Mouse (Mus musculus): Measurements from ENCODE around the gene Bdkrb1.

DNA sequence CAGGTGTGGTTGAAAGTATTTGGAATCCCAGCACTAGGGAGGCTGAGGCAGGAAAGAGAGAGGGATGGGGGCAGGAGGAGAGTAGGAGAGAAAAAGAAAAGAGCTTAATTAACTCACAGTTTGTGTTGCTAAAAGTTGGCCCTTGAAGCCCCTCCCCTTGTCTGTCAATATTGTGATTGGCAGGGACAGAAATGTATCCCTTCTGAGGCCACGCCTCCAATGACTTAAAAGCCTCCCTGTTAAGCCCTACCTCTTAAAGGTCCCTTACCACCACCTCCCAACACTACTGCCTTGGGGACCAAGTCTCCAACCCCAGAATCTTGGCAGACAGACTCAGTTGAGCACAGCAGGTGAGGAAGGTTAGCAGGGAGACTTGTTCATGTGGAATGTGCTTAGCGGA lies 30.3 kb upstream of the Bdkrb1 start:
- TF ChIP-seq CTCF (IDR thresholded peaks at IDR 0.05; ENCODE audit: low read depth) (no peak), EP300 (IDR thresholded peaks at IDR 0.05; ENCODE audit: low read depth) (no peak)
